Mouse (Mus musculus) kidney, adult 2 months (tissue): ENCODE data around the gene Gm30191.

ENCODE experiments used
- CTCF ChIP-seq: fragments of 200-500 bp; conservative IDR thresholded peaks from 2 replicates; pipeline ENCODE4 v1.5.1; 2011; ENCODE audit warnings: low read depth, mild to moderate bottlenecking, control low read depth, low read length, moderate library complexity, mixed read lengths; ENCODE audit not compliant: insufficient read depth, insufficient read length
- POLR2A ChIP-seq: fragments of 200-500 bp; IDR thresholded peaks from one replicate; pipeline ENCODE4 v1.6.1; 2011; ENCODE audit warnings: low read depth, low read length, control low read depth

GRCm38 (mm10) chr4:134273417-134274345, 26.9 kb downstream of the Gm30191 start:
- TF ChIP-seq CTCF (no peak), POLR2A (no peak)
